Mouse (Mus musculus) testis, postnatal 14 days (tissue): Measurements from ENCODE around the gene Lrrc8c.

Experiments used
- DNase-seq: peaks from one replicate; pipeline ENCODE4 v3.0.0; 2021; ENCODE audit warnings: low spot score

The Lrrc8c gene

DNA sequence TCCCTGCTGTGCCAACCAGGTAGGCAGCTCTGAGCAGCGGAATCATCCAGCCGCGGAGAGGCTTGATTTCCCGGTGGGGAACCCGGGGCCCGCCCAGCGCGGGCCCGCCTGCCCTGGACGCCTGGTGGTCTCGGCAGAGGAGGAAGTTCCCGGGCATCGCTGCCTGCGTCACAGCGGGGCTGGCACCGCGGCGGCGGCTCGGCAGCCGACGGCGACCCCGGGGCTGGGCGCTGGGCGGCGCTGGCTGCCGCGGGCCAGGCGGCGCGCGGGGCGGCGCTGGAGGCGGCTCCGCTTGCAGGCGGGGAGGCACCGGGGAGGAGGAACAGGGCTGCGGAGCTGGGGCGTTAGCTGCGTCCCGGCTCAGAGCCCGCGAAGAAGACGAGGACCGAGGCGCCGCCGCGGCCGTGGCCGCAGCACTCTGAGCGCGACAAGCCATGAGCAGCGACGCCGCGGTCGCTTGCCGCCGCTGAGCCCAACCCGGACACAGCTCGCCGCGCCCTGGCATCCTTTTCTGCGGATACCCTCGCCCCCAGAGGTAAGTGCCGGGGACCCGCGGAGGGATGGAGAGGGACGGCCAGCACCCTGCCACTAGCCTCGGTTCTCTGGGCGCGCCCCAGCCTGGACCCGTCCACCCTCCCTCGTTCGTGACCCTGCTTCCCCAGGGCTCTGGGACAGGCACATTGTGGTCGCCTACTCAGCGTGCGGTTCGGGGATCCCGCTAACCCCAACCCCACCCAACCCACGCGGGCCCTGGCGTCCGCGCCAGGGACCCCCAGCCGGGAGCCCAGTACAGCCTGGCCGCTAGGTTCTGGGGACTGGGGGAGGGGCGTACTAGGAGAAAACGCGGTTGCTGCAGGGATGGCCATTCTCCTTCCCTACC is at the start of gene Lrrc8c:
Gene Lrrc8c, plus strand, starts transcription at position 293 of the 880 bp plus-strand sequence.
- DNase-seq, result peak; percentile 74

DNA sequence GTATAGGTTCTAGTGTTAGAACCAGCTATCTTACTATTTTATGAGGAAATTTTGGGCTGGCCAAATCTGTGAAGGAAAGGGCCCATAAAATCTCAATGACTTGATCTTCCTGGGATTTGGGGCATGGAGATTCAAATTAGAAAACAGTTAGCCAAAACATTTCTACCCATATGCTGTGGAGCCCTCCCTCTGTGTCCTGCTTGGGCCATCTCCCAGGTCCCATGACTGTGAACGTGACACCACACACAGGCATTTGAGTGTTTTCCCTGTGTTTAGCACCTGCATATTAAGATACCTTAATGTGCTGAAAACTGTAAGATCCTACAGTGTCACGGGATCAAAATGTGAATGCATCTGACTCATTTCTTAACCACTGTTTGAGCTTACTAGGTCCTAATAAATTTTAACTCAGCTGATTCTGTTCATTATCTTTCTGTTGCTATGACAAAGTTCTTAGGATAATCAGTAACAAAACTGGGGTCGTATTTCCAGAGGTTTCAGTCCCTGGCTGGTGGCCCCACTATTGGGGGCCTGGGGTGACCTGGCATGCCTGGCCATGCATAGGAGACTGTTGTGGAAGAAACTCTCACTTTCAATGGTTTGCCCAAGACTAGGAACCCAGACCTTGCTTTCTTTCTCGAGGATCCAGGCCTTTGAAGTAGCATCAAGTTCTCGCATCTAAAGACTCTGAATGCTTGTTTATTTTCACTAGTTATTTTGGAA is 46.0 kb upstream of the Lrrc8c start:
- DNase-seq, result no peak

GRCm38 (mm10) chr5:105477527-105477926 is 41.7 kb upstream of the Lrrc8c start:
- DNase-seq, result no peak

DNA sequence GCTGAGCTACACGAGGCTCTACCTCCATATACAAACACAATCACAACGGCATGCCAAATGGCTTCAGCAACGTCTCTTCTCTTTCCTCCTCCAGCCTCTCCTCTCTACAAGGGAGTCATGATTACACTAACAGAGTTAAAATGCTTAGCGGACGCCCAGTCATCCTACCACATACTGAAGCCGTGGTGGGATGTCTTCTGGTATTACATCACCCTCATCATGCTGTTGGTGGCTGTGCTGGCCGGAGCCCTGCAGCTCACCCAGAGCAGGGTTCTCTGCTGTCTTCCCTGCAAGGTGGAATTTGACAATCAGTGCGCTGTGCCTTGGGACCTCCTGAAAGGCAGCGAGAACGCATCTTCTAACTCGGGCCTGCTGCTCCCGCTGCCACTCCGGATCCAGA is 39.5 kb upstream of the Lrrc8c start:
- DNase-seq, result no peak

DNA sequence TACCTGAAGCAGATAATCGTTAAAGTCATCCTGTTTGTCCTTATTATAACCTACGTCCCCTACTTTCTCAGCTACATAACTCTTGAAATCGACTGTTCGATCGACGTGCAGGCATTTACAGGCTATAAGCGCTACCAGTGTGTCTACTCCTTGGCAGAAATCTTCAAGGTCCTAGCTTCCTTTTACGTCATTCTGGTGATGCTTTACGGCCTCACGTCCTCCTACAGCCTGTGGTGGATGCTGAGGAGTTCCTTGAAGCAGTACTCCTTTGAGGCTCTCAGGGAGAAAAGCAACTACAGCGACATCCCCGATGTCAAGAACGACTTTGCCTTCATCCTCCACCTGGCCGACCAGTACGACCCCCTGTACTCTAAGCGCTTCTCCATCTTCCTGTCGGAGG is 38.6 kb upstream of the Lrrc8c start:
- DNase-seq, result peak; percentile 59

DNA sequence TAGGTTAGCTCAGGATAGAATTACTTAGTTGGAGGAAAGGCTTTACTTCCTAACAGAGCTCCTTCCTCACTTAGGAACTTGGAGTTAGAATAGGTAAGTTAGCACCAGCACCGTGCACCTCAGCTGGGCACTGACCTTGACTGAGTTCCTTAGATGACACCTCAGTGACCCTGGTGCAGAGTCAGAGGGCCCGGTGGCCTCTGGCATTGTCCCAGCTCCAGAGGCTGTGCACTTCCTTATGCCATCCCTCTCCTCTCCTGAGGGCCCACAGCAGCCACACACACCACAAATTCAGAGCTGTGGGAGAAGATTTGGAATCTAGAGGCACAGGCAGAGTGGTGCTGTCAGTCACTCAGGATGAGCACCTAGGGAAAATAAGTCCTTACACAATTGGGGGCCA is 35.6 kb upstream of the Lrrc8c start:
- no peak for DNase-seq

DNA sequence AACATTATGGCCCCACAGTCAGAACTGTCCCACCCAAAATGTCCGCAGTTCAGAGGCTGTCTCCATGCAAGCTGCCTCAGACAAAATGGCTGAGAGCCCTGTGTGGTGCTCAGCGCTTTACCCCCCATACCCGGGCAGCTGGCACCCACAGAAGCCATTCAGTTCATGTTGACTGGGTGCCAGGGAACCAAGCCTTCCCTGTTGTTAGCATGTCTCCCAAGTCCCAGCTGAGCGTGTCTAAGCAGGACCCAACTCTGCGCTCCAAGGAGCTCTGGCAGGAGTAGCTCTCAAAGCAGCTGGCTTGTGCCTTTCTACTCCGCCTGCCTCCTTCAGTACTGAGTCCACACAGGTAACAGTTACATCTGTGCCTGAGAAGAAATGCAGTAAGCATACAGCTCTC is 34.9 kb upstream of the Lrrc8c start:
- no peak for DNase-seq

DNA sequence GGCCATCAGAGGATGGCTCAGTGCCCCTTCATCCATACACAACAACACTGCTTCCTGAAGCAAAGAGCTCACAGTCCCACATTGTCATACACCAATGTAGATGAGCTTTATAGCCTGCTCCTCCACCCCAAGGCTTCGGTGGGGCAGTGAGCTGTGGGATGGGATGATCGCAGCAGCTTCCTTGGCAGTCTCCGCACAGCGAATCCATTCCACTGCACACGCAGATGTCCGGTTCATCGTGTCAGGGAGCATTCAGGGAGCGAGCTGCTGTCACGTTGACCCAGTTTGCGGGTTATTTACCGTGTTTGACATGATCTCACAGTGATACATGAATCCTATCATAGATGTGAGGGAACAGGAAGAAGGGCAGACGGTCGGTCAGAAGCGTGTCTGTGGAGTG is 34.3 kb upstream of the Lrrc8c start:
- no peak for DNase-seq

DNA sequence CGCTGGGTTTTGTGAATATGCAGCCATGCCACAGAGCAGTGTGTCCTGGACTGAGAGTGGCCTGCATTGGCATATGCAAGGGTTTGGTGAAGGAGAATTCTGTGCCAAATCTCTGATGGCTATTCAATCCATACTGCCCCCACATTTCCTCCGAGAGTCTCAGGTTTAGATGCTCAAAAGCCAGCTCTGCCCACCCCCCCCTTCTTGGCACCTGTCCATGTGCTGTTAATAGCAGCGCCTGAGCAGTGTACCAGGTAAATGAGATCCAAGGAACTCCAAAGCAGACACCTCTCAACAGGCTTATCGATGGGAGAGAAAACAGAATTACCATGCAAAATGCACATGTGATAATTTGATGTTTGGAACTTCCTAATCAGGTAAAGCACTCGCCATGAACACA is 29.0 kb upstream of the Lrrc8c start:
- DNase-seq, result no peak

GRCm38 (mm10) chr5:105491389-105491788 is 27.8 kb upstream of the Lrrc8c start:
- DNase-seq, result no peak

DNA sequence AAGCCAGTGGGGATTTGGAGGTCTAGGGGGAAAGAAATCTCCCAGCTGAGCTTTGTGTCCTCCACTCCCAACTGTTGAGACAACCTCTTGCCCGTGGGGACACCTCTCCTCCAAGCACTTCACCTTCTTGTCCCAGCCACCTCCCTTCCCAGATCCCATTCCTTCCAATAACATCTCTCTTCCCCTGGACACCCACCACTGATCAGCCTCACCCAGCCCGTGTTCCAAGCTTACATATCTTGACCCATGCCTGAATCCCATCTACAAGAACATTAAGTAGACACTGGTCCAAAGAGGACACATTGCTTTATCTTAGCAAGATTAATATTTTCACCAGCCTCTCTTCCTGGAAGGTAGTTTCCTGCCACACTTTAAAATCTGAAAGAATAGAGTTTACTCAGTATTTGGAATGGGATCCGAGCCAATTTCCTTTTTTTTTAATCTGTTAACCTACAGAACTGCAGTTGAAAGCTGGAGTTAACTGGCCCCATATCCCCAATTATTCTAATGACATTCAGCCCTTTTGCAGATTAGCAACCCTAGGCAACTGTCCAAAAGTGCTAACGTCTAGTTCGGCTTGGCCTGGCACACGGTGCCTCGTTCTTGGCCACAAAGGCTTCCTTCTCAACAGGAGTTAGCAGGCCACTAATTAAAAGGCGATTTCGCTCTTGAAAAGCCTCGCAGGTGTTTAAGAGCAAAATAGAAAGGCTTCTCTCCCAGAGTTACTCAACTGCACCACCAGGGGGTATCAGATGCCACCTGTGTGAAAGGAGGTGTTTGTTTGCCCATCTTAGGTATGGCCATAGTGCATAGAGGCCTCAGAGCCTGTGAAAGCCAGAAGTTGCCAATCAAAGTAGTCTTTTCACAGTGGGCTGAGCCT is 26.6 kb upstream of the Lrrc8c start:
- peak; percentile 10 for DNase-seq

DNA sequence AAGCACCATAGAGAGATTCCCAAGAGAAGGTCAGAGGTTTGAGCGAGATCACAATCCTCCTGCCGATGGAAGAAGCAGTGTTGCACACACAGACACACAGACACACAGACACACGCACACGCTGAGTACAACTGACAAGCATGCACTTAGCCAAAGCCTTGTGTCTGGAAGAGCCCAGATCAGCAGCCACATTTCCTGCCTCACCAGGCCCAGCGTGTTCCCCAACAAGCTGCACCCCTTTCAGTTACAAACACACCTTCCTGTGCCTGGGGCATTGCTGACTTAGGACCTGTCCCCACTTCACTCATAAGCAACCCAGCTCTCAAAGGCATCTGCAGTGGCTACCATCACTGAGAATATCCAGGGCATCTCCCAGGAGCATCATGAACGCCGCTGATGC is 25.8 kb upstream of the Lrrc8c start:
- no peak for DNase-seq

GRCm38 (mm10) chr5:105494246-105494917 is 24.8 kb upstream of the Lrrc8c start:
- DNase-seq, result no peak

DNA sequence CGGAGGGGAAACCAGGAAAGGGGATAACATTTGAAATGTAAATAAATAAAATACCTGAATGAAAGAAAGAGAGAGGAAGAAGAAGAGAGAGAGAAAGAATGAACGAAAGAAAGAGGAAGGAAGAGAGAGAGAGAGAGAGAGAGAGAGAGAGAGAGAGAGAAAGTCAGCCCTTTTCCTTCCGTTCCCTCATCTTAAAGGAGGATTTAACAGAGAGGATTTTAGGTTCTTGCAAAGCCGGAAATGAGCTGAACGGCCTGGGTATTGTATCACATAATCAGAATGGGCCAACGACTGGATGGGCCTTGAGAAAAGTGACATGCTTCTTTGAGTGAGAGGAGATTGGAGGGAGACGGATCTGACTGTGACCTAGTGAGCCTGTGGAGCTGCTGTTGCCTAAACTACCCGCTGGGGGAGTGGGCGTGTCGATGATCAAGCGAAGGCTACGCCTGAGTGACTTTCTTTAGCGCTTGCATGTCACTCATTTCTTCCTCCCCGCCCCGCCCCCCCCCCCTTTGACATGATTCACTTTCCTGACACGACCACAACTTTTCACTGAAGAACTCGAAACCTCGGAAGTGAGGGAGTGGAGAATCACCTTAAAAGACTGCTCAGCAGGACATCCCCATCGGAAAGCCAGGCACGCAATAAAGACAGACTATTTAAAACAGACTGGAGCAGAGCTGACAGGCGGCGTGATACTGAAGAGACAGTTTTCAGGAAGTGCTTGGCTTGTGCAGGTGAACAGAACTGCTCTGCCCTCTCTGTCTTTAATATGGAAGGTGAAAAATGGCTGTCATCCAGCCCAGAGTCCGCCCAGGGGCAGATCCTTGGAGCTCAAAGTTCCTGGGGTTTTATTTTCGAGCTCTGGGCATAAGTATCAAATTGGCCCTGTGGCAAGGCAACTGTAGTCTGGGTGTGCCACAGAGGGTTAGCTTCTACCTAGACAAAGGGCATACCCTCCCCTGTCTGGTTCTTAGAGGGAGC is 24.0 kb upstream of the Lrrc8c start:
- peak; percentile 42 for DNase-seq

DNA sequence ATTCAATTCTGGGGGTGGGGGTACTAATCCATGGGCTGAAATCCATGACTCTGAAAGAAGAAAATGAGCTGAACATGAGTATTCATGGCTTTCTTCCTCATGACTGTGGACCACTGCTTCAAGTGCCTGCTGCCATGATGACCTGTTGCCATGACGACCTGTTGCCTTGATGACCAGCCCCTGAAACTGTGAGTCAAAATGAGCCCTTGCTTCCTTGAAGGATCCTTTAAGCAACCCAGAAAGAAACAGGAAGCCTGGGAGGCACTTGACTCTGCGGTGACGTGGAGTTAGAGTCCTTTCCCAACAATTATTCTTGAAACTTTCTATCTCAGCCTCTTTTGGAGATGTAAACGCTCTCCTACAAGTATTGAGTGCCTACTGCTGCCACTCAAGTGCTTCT is 23.1 kb upstream of the Lrrc8c start:
- no peak for DNase-seq

DNA sequence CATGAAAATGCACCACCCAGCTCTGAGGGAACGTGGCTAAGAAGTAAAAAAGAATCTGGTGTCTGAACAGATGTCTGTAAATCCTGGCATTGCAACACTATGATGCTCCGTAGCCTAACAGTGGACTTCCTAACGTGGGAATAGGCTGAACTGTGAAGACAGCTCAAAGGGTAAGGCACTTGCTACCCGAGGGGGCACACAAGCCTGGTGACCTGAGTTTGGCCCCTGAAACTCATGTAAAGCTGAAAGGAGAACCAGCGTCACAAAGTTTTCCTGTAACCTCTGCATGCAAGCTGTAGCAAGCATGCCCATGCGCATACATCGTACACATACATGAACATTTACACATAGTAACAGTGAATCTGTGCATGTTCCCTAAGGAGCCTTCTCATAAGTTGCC is 22.6 kb upstream of the Lrrc8c start:
- no peak for DNase-seq

DNA sequence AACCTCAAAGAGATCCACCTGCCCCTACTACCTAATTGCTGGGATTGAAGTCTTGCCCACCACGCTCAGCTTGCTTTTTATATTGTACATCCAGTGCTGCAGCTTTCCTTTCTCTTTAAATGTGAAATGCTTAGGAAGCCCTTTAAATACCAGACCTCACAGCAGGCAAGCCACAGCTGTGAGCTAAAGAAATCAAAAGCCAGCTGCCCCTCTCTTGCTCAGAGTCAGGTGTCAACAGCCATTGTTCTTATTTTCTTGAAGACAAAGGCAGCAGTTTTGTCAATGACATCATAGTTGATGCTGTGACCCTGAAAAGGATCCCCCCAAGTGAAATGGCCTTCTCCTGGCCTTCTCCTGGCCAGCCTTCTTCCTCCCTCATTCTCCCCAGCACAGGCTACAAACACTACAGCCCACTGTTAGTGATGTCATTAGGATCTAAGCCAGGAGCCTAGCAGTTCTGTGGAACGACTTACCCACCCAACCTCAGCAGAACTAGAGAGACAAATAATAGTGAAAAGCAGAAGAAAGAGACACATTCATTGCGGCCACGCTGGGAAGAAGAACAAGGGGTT is 20.7 kb upstream of the Lrrc8c start:
- DNase-seq, result no peak

- DNase-seq, result no peak
Observed at GRCm38 (mm10) chr5:105499396-105499795, 19.8 kb upstream of the Lrrc8c start.

DNA sequence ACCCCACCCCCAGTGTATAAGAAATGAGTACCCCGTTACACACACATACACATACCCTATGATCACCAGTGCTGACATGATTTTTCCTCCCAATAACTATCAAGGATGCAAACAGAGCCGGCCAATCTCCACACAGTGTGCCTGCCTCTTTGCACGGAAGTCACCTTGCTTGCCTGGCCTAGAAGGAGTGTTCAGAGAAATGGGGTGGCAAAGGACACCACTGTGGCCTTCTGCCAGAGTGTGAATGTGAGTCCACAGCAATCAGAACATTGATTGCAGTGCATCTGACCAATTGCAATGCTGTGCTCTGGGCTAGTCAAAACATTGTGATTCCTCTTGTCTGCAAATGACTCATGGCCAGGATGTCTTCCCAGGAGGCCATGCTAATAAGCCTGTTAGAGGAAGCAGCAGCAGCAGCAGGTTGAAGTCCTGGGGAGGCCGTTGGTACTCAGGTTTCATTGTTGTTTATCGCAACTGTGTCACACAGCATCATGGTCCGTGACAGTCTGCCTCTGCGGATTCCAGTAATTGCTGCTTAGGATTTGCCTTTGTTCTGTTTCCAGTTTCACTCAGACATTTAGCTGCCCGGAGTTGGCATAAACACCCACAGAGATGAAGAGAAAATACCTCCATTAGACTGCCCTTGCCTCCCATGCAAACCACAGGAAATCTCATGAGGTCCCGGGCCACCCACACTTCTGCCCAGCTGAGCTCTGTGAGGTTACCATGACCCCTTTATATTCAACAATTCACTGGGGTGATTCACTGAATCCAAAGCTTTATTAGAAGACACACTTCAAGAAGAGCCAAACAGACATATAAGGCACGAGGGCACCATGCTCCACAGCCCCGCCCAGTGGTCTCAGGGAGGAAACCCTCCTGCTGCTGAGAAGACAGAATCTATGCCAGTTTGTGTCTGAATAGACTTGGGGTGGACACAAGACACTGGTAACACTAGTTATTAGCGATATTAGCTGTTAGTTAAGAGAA is 18.8 kb upstream of the Lrrc8c start:
- no peak for DNase-seq
